Mouse (Mus musculus): ENCODE results near the gene Pus10. TPM values are rescaled to one million over a fixed set of nuclear protein-coding genes. Genes with fewer than 3 reads are reported as not detected.

The Pus10 gene
- polyA plus RNA-seq, 1 experiment from 2014 or later: 17.4 TPM

GRCm38 (mm10) chr11:23718856-23719255, 53.4 kb downstream of the Pus10 start:
- Histone ChIP-seq H3K4me3 (ENCODE audit: inconsistent target) (no peak overlapping the region), H3K36me3 (ENCODE audit: inconsistent target) (peaks cover 61% of the 10 kb centered on the region), H3K79me2 (ENCODE audit: inconsistent target) (no peaks in the 10 kb centered on the region), H3K27ac (no peak overlapping the region)
- 72% methylated on average over 2 of the region's 2 CpGs for WGBS (ENCODE audit: missing documents)

GRCm38 (mm10) chr11:23719825-23720224, 54.4 kb downstream of the Pus10 start:
- Histone ChIP-seq H3K36me3 (ENCODE audit: inconsistent target) (peaks cover 59% of the 10 kb centered on the region), H3K4me3 (ENCODE audit: inconsistent target) (no peak overlapping the region), H3K27ac (no peak overlapping the region), H3K79me2 (ENCODE audit: inconsistent target) (no peaks in the 10 kb centered on the region)
- WGBS (ENCODE audit: missing documents): 95% methylated on average over 2 of the region's 3 CpGs

- no peak overlapping the region for H3K27ac ChIP-seq
- peaks cover 69% of the 10 kb centered on the region for H3K36me3 ChIP-seq (ENCODE audit: inconsistent target)
- WGBS (ENCODE audit: missing documents): 100% methylated on average over 2 of the region's 2 CpGs
- H3K79me2 ChIP-seq (ENCODE audit: inconsistent target): no peaks in the 10 kb centered on the region
- no peak overlapping the region for H3K4me3 ChIP-seq (ENCODE audit: inconsistent target)
These were observed 56.9 kb downstream of the Pus10 start for GRCm38 (mm10) chr11:23722326-23722725.

- 90% methylated on average over 2 of the region's 2 CpGs for WGBS (ENCODE audit: missing documents)
- H3K36me3 ChIP-seq (ENCODE audit: inconsistent target): peaks cover 48% of the 10 kb centered on the region
- no peaks in the 10 kb centered on the region for H3K79me2 ChIP-seq (ENCODE audit: inconsistent target)
- no peak overlapping the region for H3K4me3 ChIP-seq (ENCODE audit: inconsistent target)
- H3K27ac ChIP-seq: no peak overlapping the region
These were observed 60.4 kb downstream of the Pus10 start for GRCm38 (mm10) chr11:23725850-23726249.

- Histone ChIP-seq H3K79me2 (ENCODE audit: inconsistent target) (no peaks in the 10 kb centered on the region), H3K36me3 (ENCODE audit: inconsistent target) (peaks cover 43% of the 10 kb centered on the region), H3K4me3 (ENCODE audit: inconsistent target) (no peak overlapping the region), H3K27ac (no peak overlapping the region)
- 96% methylated on average over 2 of the region's 2 CpGs for WGBS (ENCODE audit: missing documents)
These were observed 61.0 kb downstream of the Pus10 start for GRCm38 (mm10) chr11:23726441-23726840.

GRCm38 (mm10) chr11:23728186-23728585, 62.7 kb downstream of the Pus10 start:
- H3K79me2 ChIP-seq (ENCODE audit: inconsistent target): no peaks in the 10 kb centered on the region
- H3K36me3 ChIP-seq (ENCODE audit: inconsistent target): peaks cover 41% of the 10 kb centered on the region
- no peak overlapping the region for H3K4me3 ChIP-seq (ENCODE audit: inconsistent target)
- WGBS (ENCODE audit: missing documents): 96% methylated on average over 2 of the region's 2 CpGs
- H3K27ac ChIP-seq: no peak overlapping the region

GRCm38 (mm10) chr11:23730120-23730519, 64.6 kb downstream of the Pus10 start:
- Histone ChIP-seq H3K27ac (no peak overlapping the region), H3K4me3 (ENCODE audit: inconsistent target) (no peak overlapping the region)
- WGBS (ENCODE audit: missing documents): 95% methylated on average over 4 of the region's 4 CpGs

GRCm38 (mm10) chr11:23732840-23733239, 67.4 kb downstream of the Pus10 start:
- Histone ChIP-seq H3K79me2 (ENCODE audit: inconsistent target) (no peaks in the 10 kb centered on the region), H3K4me3 (ENCODE audit: inconsistent target) (no peak overlapping the region), H3K27ac (no peak overlapping the region), H3K36me3 (ENCODE audit: inconsistent target) (peaks cover 27% of the 10 kb centered on the region; the same call in 1 of the 2 replicates)
- WGBS (ENCODE audit: missing documents): 90% methylated on average over 1 of the region's 1 CpGs

More at GRCm38 (mm10) chr11:23730120-23730519, 64.6 kb downstream of the Pus10 start:
- Histone ChIP-seq H3K79me2 (ENCODE audit: inconsistent target) (no peaks in the 10 kb centered on the region), H3K36me3 (ENCODE audit: inconsistent target) (peaks cover 39% of the 10 kb centered on the region)

GRCm38 (mm10) chr11:23734749-23735286, 69.3 kb downstream of the Pus10 start:
- 92% methylated on average over 6 of the region's 6 CpGs for WGBS (ENCODE audit: missing documents)
- peaks cover 33% of the 10 kb centered on the region for H3K36me3 ChIP-seq (ENCODE audit: inconsistent target)
- no peaks in the 10 kb centered on the region for H3K79me2 ChIP-seq (ENCODE audit: inconsistent target)
- no peak overlapping the region for H3K27ac ChIP-seq
- no peak overlapping the region for H3K4me3 ChIP-seq (ENCODE audit: inconsistent target)

- Histone ChIP-seq H3K79me2 (ENCODE audit: inconsistent target) (no peaks in the 10 kb centered on the region), H3K36me3 (ENCODE audit: inconsistent target) (peaks cover 43% of the 10 kb centered on the region), H3K27ac (no peak overlapping the region), H3K4me3 (ENCODE audit: inconsistent target) (no peak overlapping the region)
These were observed 70.5 kb downstream of the Pus10 start for GRCm38 (mm10) chr11:23735820-23736470.

GRCm38 (mm10) chr11:23740895-23741294, 75.4 kb downstream of the Pus10 start:
- Histone ChIP-seq H3K4me3 (ENCODE audit: inconsistent target) (no peak overlapping the region), H3K36me3 (ENCODE audit: inconsistent target) (peaks cover 79% of the 10 kb centered on the region), H3K79me2 (ENCODE audit: inconsistent target) (no peaks in the 10 kb centered on the region; the same call in 1 of the 2 replicates), H3K27ac (no peak overlapping the region)
- 95% methylated on average over 4 of the region's 4 CpGs for WGBS (ENCODE audit: missing documents)

- H3K27ac ChIP-seq: no peak overlapping the region
- peaks cover 81% of the 10 kb centered on the region for H3K36me3 ChIP-seq (ENCODE audit: inconsistent target)
- 92% methylated on average over 7 of the region's 7 CpGs for WGBS (ENCODE audit: missing documents)
- no peaks in the 10 kb centered on the region; the same call in 1 of the 2 replicates for H3K79me2 ChIP-seq (ENCODE audit: inconsistent target)
- H3K4me3 ChIP-seq (ENCODE audit: inconsistent target): no peak overlapping the region
These were observed 75.9 kb downstream of the Pus10 start for GRCm38 (mm10) chr11:23741386-23741785.

- WGBS (ENCODE audit: missing documents): 96% methylated on average over 3 of the region's 3 CpGs
- peaks cover 91% of the 10 kb centered on the region for H3K36me3 ChIP-seq (ENCODE audit: inconsistent target)
- no peak overlapping the region for H3K4me3 ChIP-seq (ENCODE audit: inconsistent target)
These were observed 78.9 kb downstream of the Pus10 start for GRCm38 (mm10) chr11:23744352-23744751.

GRCm38 (mm10) chr11:23746102-23746501, 80.6 kb downstream of the Pus10 start:
- Histone ChIP-seq H3K27ac (no peak overlapping the region), H3K4me3 (ENCODE audit: inconsistent target) (no peak overlapping the region), H3K36me3 (ENCODE audit: inconsistent target) (peaks cover 81% of the 10 kb centered on the region), H3K79me2 (ENCODE audit: inconsistent target) (peaks cover 23% of the 10 kb centered on the region)
- WGBS (ENCODE audit: missing documents): 95% methylated on average over 4 of the region's 4 CpGs

More at GRCm38 (mm10) chr11:23744352-23744751, 78.9 kb downstream of the Pus10 start:
- Histone ChIP-seq H3K79me2 (ENCODE audit: inconsistent target) (peaks cover 5% of the 10 kb centered on the region; the same call in 1 of the 2 replicates), H3K27ac (no peak overlapping the region)

- Histone ChIP-seq H3K36me3 (ENCODE audit: inconsistent target) (peaks cover 49% of the 10 kb centered on the region), H3K79me2 (ENCODE audit: inconsistent target) (peaks cover 94% of the 10 kb centered on the region), H3K4me3 (ENCODE audit: inconsistent target) (no peak overlapping the region), H3K27ac (no peak overlapping the region)
- WGBS (ENCODE audit: missing documents): 14% methylated on average over 1 of the region's 1 CpGs
These were observed 87.7 kb downstream of the Pus10 start for GRCm38 (mm10) chr11:23753136-23753710.
